8 mouse cellular contexts compared by ENCODE assay signal in the genomic region with DNA sequence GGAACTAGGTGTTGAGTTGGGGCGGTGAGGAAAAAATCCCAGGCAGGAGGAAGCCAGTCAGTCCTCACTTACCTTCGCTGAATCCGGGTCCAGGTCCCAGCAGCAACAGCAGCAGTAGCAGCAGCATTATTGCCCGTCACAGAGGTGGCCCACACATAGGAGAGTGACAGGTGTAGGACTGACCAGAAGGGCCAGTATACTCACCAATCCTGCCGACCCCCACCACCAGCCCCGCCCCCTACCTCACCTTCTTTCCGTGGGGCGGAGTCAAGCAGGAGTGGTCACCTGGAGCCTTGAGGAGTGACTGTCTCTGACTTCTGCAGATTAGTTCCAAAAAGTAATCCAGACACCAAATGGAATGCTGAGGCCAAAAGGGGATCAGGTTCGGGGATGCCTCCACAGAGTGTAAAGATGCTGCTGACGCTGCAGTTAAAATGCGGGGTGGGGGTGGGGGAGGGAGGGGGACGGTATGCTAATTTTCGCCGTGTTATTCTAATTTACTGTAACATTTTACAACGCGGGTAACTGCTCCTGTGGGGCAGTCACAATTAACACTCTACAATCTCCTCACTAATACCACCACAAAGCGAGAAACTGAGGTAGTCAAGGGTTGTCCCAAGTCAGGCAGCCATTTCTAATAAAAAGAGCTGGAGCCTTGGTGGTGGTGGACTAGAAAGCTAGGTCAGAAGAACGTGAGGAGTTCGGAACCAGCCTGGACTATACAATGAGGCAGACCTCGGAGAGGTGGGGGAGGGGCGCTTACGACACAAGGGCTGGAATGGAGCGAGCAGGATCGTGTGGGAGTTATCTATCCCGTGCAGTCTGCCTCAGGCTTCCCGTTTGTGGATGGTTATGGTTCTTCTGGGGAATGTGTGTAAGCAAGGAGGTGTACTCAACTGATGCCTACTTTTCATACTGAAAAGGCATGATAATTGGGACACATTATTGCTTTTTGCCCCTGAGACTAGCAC. TPM values are rescaled to one million over a fixed set of nuclear protein-coding genes. Genes with fewer than 3 reads are reported as not detected.
DNase-seq lines count a peak whose midpoint lies in the region; ATAC-seq lines count a peak whose summit lies in the region.

TSS of gene Pla2g10 (minus strand) at position 699 of the 971 bp plus-strand sequence.

- H3K4me2 ChIP-seq in heart, embryonic 13.5 days: peak within 1 kb of the TSS; percentile 65
- H3K4me2 ChIP-seq in intestine, embryonic 14.5 days (ENCODE audit: low read length): peak within 1 kb of the TSS; percentile 36

- H3K9me3 ChIP-seq in heart, embryonic 13.5 days: no peaks in the 10 kb centered on the region
- no peaks in the 10 kb centered on the region for H3K9me3 ChIP-seq in intestine, embryonic 14.5 days (ENCODE audit: control insufficient read depth, low read length)

- 0 out of 2 replicates have a peak within 1 kb of the TSS, but pooled peaks have one; percentile 10 for H3K9ac ChIP-seq in heart, embryonic 13.5 days
- no peak within 1 kb of the TSS for H3K9ac ChIP-seq in intestine, embryonic 14.5 days (ENCODE audit: low read length)

- peaks cover 14% of the 10 kb centered on the region for H3K27me3 ChIP-seq in heart, embryonic 13.5 days (replicated peaks)
- H3K27me3 ChIP-seq in intestine, embryonic 14.5 days (replicated peaks; ENCODE audit: control insufficient read depth, insufficient read depth, low read length): no peaks in the 10 kb centered on the region

- 6% methylated on average over 26 of the region's 26 CpGs for WGBS in heart, embryonic 13.5 days
- WGBS in intestine, embryonic 14.5 days: 8% methylated on average over 26 of the region's 26 CpGs

- no peaks in the 10 kb centered on the region for H3K36me3 ChIP-seq in heart, embryonic 13.5 days
- H3K36me3 ChIP-seq in intestine, embryonic 14.5 days (ENCODE audit: control insufficient read depth, insufficient read depth, low read length): no peaks in the 10 kb centered on the region

- H3K27ac ChIP-seq in heart, embryonic 13.5 days (replicated peaks): no peak within 1 kb of the TSS
- no peak within 1 kb of the TSS for H3K27ac ChIP-seq in intestine, embryonic 14.5 days (ENCODE audit: low read depth)

- intact Hi-C loops in heart, postnatal 10 days (cut with DNase I): loop anchor here (5.0 to 10.0 kb wide), 3 partner anchors 93 to 616 kb away; no protein-coding TSS in a partner anchor

- peaks cover 9% of the 10 kb centered on the region for H3K4me1 ChIP-seq in heart, embryonic 13.5 days
- no peaks in the 10 kb centered on the region for H3K4me1 ChIP-seq in intestine, embryonic 14.5 days (replicated peaks; ENCODE audit: control insufficient read depth, insufficient read depth, low read length)

- DNase-seq in heart, postnatal 10 days: no peak
- DNase-seq in embryo, embryonic 10 days (ENCODE audit: low spot score): peak; percentile 15
- DNase-seq in intestine, embryonic 14.5 days (ENCODE audit: low spot score): no peak
- DNase-seq in neural tube, embryonic 10.5 days (ENCODE audit: extremely low spot score, low spot score): peak; percentile 15
- DNase-seq in thymus, postnatal 4 days: no peak
- DNase-seq in frontal cortex, postnatal 14 days (ENCODE audit: low spot score in 2 of 2): no peak

- peak within 1 kb of the TSS; percentile 35 for H3K4me3 ChIP-seq in heart, embryonic 13.5 days
- peak within 1 kb of the TSS; percentile 19; the same call in 1 of the 2 replicates for H3K4me3 ChIP-seq in intestine, embryonic 14.5 days (ENCODE audit: low read depth, low read length)

- no peak for ATAC-seq in heart, embryonic 13.5 days (ENCODE audit: extremely low read depth, insufficient number of reproducible peaks, low FRiP score, low TSS enrichment)
- no peak for ATAC-seq in intestine, embryonic 14.5 days (replicated peaks; ENCODE audit: low FRiP score, low TSS enrichment, low read depth)
- ATAC-seq in erythroblast, adult 5-6 weeks (replicated peaks; ENCODE audit: low FRiP score, poor library complexity, severe bottlenecking): no peak

RNA-seq across cellular contexts. Expression of gene Pla2g10, which starts in this region (rescaled TPM):
- polyA plus RNA-seq in heart, embryonic 13.5 days (2015; fragmentation: Nextera tagmentation; extraction: Ambion mirVana): 0.16 and 0.32 TPM in 2 replicates
- total RNA-seq in heart, postnatal 10 days (2021): not detected
- polyA plus RNA-seq in intestine, embryonic 14.5 days (2014; fragmentation: Nextera tagmentation; extraction: Ambion mirVana): 0.31 and 0.46 TPM in 2 replicates
- not detected in 2 replicates for total RNA-seq in erythroblast, adult 5-6 weeks (2015; ENCODE audit: low replicate concordance)
- total RNA-seq in erythroblast, adult 5-6 weeks (2017; ENCODE audit: low replicate concordance): not detected in 2 replicates

Comparison
In these comparisons a context has a peak if more than half of its experiments do, and no peak if none do; other contexts are left out.
1. DNase-seq: peak in embryo, embryonic 10 days (single experiment) and neural tube, embryonic 10.5 days (single experiment); none in heart, postnatal 10 days (0 of 2), intestine, embryonic 14.5 days (single experiment), thymus, postnatal 4 days (single experiment) and frontal cortex, postnatal 14 days (0 of 2).